Mouse (Mus musculus) bone marrow, adult 2 months (tissue): ENCODE data around the gene Tbc1d2.

ENCODE experiments used
- CTCF ChIP-seq: fragments of 200-500 bp; IDR thresholded peaks from 2 replicates; pipeline ENCODE4 v1.5.1; 2011; ENCODE audit warnings: low read length, control low read depth; ENCODE audit not compliant: control insufficient read depth, insufficient read depth
- POLR2A ChIP-seq: fragments of 200-500 bp; IDR thresholded peaks from 2 replicates; pipeline ENCODE4 v1.6.1; 2011; ENCODE audit warnings: low read depth, mild to moderate bottlenecking, control low read depth, low read length, borderline replicate concordance; ENCODE audit not compliant: control insufficient read depth

- TF ChIP-seq CTCF (no peak), POLR2A (no peak)
Measured at GRCm38 (mm10) chr4:46597286-46597961, 52.6 kb downstream of the Tbc1d2 start.
